Mouse (Mus musculus) E14TG2a.4 (cell line): ENCODE results near the gene Syn3.

Experiments
- CTCF ChIP-seq: conservative IDR thresholded peaks from 2 replicates; pipeline ENCODE4 v1.5.1; 2014; ENCODE audit warnings: low read length
- NANOG ChIP-seq: IDR thresholded peaks from 2 replicates; pipeline ENCODE4 v1.6.1; 2014; ENCODE audit warnings: borderline replicate concordance, low read length, mixed read lengths
- POU5F1 ChIP-seq: IDR thresholded peaks from 2 replicates; pipeline ENCODE4 v1.6.1; 2014; ENCODE audit warnings: low read length, borderline replicate concordance

DNA sequence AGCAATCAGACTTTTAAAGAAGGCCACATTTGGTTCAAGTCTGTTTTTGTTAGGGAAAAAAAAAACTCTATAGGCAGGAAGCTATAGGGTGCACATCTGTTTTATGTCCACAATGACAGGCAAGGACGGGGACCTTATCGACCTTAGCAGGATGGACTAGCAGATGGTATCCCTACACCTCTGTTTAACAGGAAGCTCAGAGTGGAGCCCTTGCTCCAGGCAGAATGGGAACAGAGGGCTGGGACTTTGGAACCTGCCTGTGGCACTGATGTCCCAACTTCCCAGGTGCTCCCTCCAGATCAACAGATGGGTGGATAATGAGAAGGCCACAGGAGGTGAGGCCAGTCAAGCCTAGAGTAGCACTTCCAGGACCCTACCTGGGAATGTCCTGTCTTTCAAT is 118.1 kb downstream of the Syn3 start:
- no peak for TF ChIP-seq CTCF
- TF ChIP-seq NANOG = no peak
- no peak for TF ChIP-seq POU5F1
